Mouse (Mus musculus) heart, embryonic 12.5 days (tissue): ENCODE results near the gene Cpne6. TPM values are rescaled to one million over a fixed set of nuclear protein-coding genes. Genes with fewer than 3 reads are reported as not detected.

ENCODE experiments used
- polyA plus RNA-seq: library from polyadenylated mRNA; unstranded; fragments of >200 nt; fragmentation: Nextera tagmentation; extraction: Ambion mirVana; gene quantifications from 2 replicates; pipeline ENCODE4 v1.2.1, GENCODE M21; 2016

The Cpne6 gene
- polyA plus RNA-seq, 1 experiment from 2014 or later: 0.59 TPM

Other genes starting within 250 kb of the Cpne6 start
- 63.3 and 64.5 TPM in 2 replicates for gene Dhrs4, start 31.7 kb upstream of the Cpne6 start, polyA plus RNA-seq
- 2.4 and 2.6 TPM in 2 replicates for gene Carmil3, start 19.8 kb upstream of the Cpne6 start, polyA plus RNA-seq
- gene Nrl, start 14.5 kb downstream of the Cpne6 start, polyA plus RNA-seq: not detected in 2 replicates
- gene Pck2, start 29.8 kb downstream of the Cpne6 start, polyA plus RNA-seq: 38.8 and 43.0 TPM in 2 replicates
- gene Dcaf11, start 49.6 kb downstream of the Cpne6 start, polyA plus RNA-seq: 73.2 and 78.7 TPM in 2 replicates
- 0.96 TPM in 1 of 2 replicates, not detected in the other for gene A730061H03Rik, start 50.0 kb downstream of the Cpne6 start, polyA plus RNA-seq
- 114 and 118 TPM in 2 replicates for gene Fitm1, start 65.2 kb downstream of the Cpne6 start, polyA plus RNA-seq
- 211 and 212 TPM in 2 replicates for gene Psme1, start 67.7 kb downstream of the Cpne6 start, polyA plus RNA-seq
- gene Emc9, start 74.9 kb downstream of the Cpne6 start, polyA plus RNA-seq: 16.3 and 21.5 TPM in 2 replicates
- 200 and 213 TPM in 2 replicates for gene Psme2, start 80.7 kb downstream of the Cpne6 start, polyA plus RNA-seq
- 16.4 and 16.8 TPM in 2 replicates for gene Rnf31, start 81.3 kb downstream of the Cpne6 start, polyA plus RNA-seq
- gene Irf9, start 93.1 kb downstream of the Cpne6 start, polyA plus RNA-seq: 8.7 and 9.4 TPM in 2 replicates
- 16.5 and 17.5 TPM in 2 replicates for gene Rec8, start 107.6 kb downstream of the Cpne6 start, polyA plus RNA-seq
- gene Ipo4, start 125.5 kb downstream of the Cpne6 start, polyA plus RNA-seq: 66.1 and 68.4 TPM in 2 replicates
- 3.4 and 5.2 TPM in 2 replicates for gene Gm49378, start 127.5 kb downstream of the Cpne6 start, polyA plus RNA-seq
- gene Tm9sf1, start 133.4 kb downstream of the Cpne6 start, polyA plus RNA-seq: 86.2 and 92.6 TPM in 2 replicates
- gene Tssk4, start 139.7 kb downstream of the Cpne6 start, polyA plus RNA-seq: 0.45 and 0.60 TPM in 2 replicates
- gene Mdp1, start 150.1 kb downstream of the Cpne6 start, polyA plus RNA-seq: 74.1 and 76.7 TPM in 2 replicates
- 39.8 and 44.6 TPM in 2 replicates for gene Gmpr2, start 161.5 kb downstream of the Cpne6 start, polyA plus RNA-seq
- 457 and 491 TPM in 2 replicates for gene Nedd8, start 161.7 kb downstream of the Cpne6 start, polyA plus RNA-seq
- 36.1 and 37.6 TPM in 2 replicates for gene Tinf2, start 171.4 kb downstream of the Cpne6 start, polyA plus RNA-seq
- 0.27 and 0.70 TPM in 2 replicates for gene Tgm1, start 203.5 kb downstream of the Cpne6 start, polyA plus RNA-seq
- 20.9 and 24.4 TPM in 2 replicates for gene Rabggta, start 211.8 kb downstream of the Cpne6 start, polyA plus RNA-seq
- gene Dhrs1, start 235.2 kb downstream of the Cpne6 start, polyA plus RNA-seq: 59.2 and 60.8 TPM in 2 replicates
- 27.7 and 30.6 TPM in 2 replicates for gene Nop9, start 235.2 kb downstream of the Cpne6 start, polyA plus RNA-seq
- gene Cideb, start 248.0 kb downstream of the Cpne6 start, polyA plus RNA-seq: 1.0 and 1.2 TPM in 2 replicates